ENCODE assay signal across 29 mouse cellular contexts in genomic region chr17:29178503-29179059, GRCm38 (mm10). TPM values are rescaled to one million over a fixed set of nuclear protein-coding genes. Genes with fewer than 3 reads are reported as not detected.
DNase-seq lines count a peak whose midpoint lies in the region; ATAC-seq and TF ChIP-seq lines count a peak whose summit lies in the region.
"Had no signal": no experiment of that assay in that cellular context is flagged by ENCODE, and none has a peak within 500 bp of the region (broad histone marks: within the 10 kb centered on the region; RNA-seq: fewer than 3 reads in every experiment).

No protein-coding gene starts in this region.

- no peaks in the 10 kb centered on the region for H3K36me3 ChIP-seq in forebrain, embryonic 10.5 days (replicated peaks)
- no peaks in the 10 kb centered on the region for H3K36me3 ChIP-seq in forebrain, embryonic 11.5 days (ENCODE audit: control insufficient read depth, insufficient read depth, low read length)
- no peaks in the 10 kb centered on the region for H3K36me3 ChIP-seq in heart, embryonic 13.5 days
- H3K36me3 ChIP-seq in heart, adult 2 months (ENCODE audit: control insufficient read depth, insufficient read depth, low read length), result no peaks in the 10 kb centered on the region
- H3K36me3 ChIP-seq in midbrain, embryonic 10.5 days, result no peaks in the 10 kb centered on the region
- no peaks in the 10 kb centered on the region for H3K36me3 ChIP-seq in midbrain, embryonic 13.5 days
- no peaks in the 10 kb centered on the region for H3K36me3 ChIP-seq in limb, embryonic 10.5 days
- H3K36me3 ChIP-seq: kidney, embryonic 15.5 days; limb, embryonic 13.5 days; midbrain, embryonic 15.5 days; stomach, embryonic 15.5 days had no signal

- no peak for ATAC-seq in forebrain, embryonic 11.5 days (replicated peaks; ENCODE audit: low FRiP score)
- ATAC-seq in heart, embryonic 13.5 days (ENCODE audit: extremely low read depth, insufficient number of reproducible peaks, low FRiP score, low TSS enrichment), result no peak
- no peak for ATAC-seq in midbrain, embryonic 13.5 days
- ATAC-seq: forebrain, embryonic 13.5 days; lung, postnatal 0 days; midbrain, embryonic 15.5 days had no signal

- intact Hi-C loops in heart, adult 2 months (cut with DNase I), result loop anchor here (10.0 kb wide), 1 partner anchor 336 kb away; no protein-coding TSS in a partner anchor

- H3K4me2 ChIP-seq in forebrain, embryonic 11.5 days (ENCODE audit: low read depth, low read length, severe bottlenecking), result no peak overlapping the region
- H3K4me2 ChIP-seq in heart, embryonic 13.5 days, result no peak overlapping the region
- H3K4me2 ChIP-seq in midbrain, embryonic 13.5 days (replicated peaks), result no peak overlapping the region
- H3K4me2 ChIP-seq: forebrain, embryonic 13.5 days; kidney, embryonic 15.5 days; limb, embryonic 13.5 days; liver, embryonic 11.5 days; midbrain, embryonic 15.5 days; stomach, embryonic 15.5 days had no signal

- no peak for DNase-seq in forebrain, embryonic 10.5 days (ENCODE audit: extremely low spot score, low spot score)
- DNase-seq in forebrain, embryonic 11.5 days (ENCODE audit: low spot score), result no peak
- no peak for DNase-seq in heart, adult 2 months
- DNase-seq in midbrain, embryonic 10.5 days (ENCODE audit: low spot score), result no peak
- DNase-seq in limb, embryonic 10.5 days (ENCODE audit: low spot score), result no peak
- DNase-seq in embryo, embryonic 9.5 days (ENCODE audit: extremely low spot score), result no peak
- DNase-seq: adrenal gland, postnatal 25 days; cerebellum, adult 11-12 months; cerebellum, adult 9-11 months; gastrocnemius, adult 2 months; gastrocnemius, postnatal 36 days; heart, adult 18-20 months; kidney, adult 18-20 months; kidney, postnatal 25 days; lung, adult 18-20 months; right cerebral cortex, postnatal 4 days had no signal

- no peaks in the 10 kb centered on the region for H3K79me2 ChIP-seq in heart, adult 2 months (replicated peaks; ENCODE audit: control insufficient read depth, insufficient read depth, low read length)

- TF ChIP-seq POLR2A in heart, adult 2 months (IDR thresholded peaks at IDR 0.05; ENCODE audit: insufficient read depth, low read depth, low read length), result no peak

- peak overlapping the region; percentile 51; the same call in 1 of the 2 replicates for H3K27ac ChIP-seq in forebrain, embryonic 10.5 days
- no peak overlapping the region for H3K27ac ChIP-seq in forebrain, embryonic 11.5 days (ENCODE audit: low read depth, low read length)
- H3K27ac ChIP-seq in heart, embryonic 13.5 days (replicated peaks), result peak overlapping the region; percentile 49
- no peak overlapping the region for H3K27ac ChIP-seq in heart, adult 2 months
- H3K27ac ChIP-seq in midbrain, embryonic 10.5 days (replicated peaks), result peak overlapping the region; percentile 59
- H3K27ac ChIP-seq in midbrain, embryonic 13.5 days, result no peak overlapping the region
- H3K27ac ChIP-seq in limb, embryonic 10.5 days, result peak overlapping the region; percentile 50; the same call in 1 of the 2 replicates
- H3K27ac ChIP-seq: forebrain, embryonic 13.5 days; gastrocnemius, adult 2 months; kidney, embryonic 15.5 days; layer of hippocampus, adult 2 months; left cerebral cortex, adult 2 months; limb, embryonic 13.5 days; macrophage; midbrain, embryonic 15.5 days; stomach, embryonic 15.5 days had no signal

- no peak for TF ChIP-seq CTCF in heart, adult 2 months (IDR thresholded peaks at IDR 0.05)

- WGBS in forebrain, embryonic 10.5 days, result 67% methylated on average over 9 of the region's 9 CpGs
- 53% methylated on average over 9 of the region's 9 CpGs for WGBS in forebrain, embryonic 11.5 days
- 70% methylated on average over 9 of the region's 9 CpGs for WGBS in heart, embryonic 13.5 days
- WGBS in heart, adult 2 months, result 79% methylated on average over 9 of the region's 9 CpGs
- WGBS in midbrain, embryonic 10.5 days, result 63% methylated on average over 9 of the region's 9 CpGs
- 60% methylated on average over 9 of the region's 9 CpGs for WGBS in midbrain, embryonic 13.5 days
- WGBS in limb, embryonic 10.5 days, result 73% methylated on average over 9 of the region's 9 CpGs

- TF ChIP-seq EP300 in heart, adult 2 months (IDR thresholded peaks at IDR 0.05; ENCODE audit: insufficient read depth, low read depth, low read length), result no peak

- no peak overlapping the region for H3K4me3 ChIP-seq in forebrain, embryonic 10.5 days
- no peak overlapping the region for H3K4me3 ChIP-seq in forebrain, embryonic 11.5 days (ENCODE audit: low read depth, low read length)
- no peak overlapping the region for H3K4me3 ChIP-seq in heart, embryonic 13.5 days
- H3K4me3 ChIP-seq in heart, adult 2 months, result no peak overlapping the region
- H3K4me3 ChIP-seq in midbrain, embryonic 10.5 days, result no peak overlapping the region
- no peak overlapping the region for H3K4me3 ChIP-seq in midbrain, embryonic 13.5 days (replicated peaks)
- no peak overlapping the region for H3K4me3 ChIP-seq in limb, embryonic 10.5 days
- H3K4me3 ChIP-seq: erythroblast, embryonic 14.5 days; forebrain, embryonic 13.5 days; gastrocnemius, adult 2 months; kidney, embryonic 15.5 days; layer of hippocampus, adult 2 months; left cerebral cortex, adult 2 months; limb, embryonic 13.5 days; midbrain, embryonic 15.5 days; stomach, embryonic 15.5 days had no signal

- H3K9ac ChIP-seq in forebrain, embryonic 11.5 days (ENCODE audit: low read length), result no peak overlapping the region
- peak overlapping the region; percentile 50; the same call in 1 of the 2 replicates for H3K9ac ChIP-seq in heart, embryonic 13.5 days
- H3K9ac ChIP-seq in heart, adult 2 months (ENCODE audit: low read depth, low read length), result no peak overlapping the region
- H3K9ac ChIP-seq in midbrain, embryonic 13.5 days (replicated peaks), result no peak overlapping the region
- H3K9ac ChIP-seq: forebrain, embryonic 13.5 days; kidney, embryonic 15.5 days; limb, embryonic 13.5 days; midbrain, embryonic 15.5 days; stomach, embryonic 15.5 days had no signal

- no peaks in the 10 kb centered on the region for H3K9me3 ChIP-seq in forebrain, embryonic 10.5 days
- H3K9me3 ChIP-seq in forebrain, embryonic 11.5 days (ENCODE audit: control insufficient read depth, low read length), result no peaks in the 10 kb centered on the region
- no peaks in the 10 kb centered on the region for H3K9me3 ChIP-seq in heart, embryonic 13.5 days
- no peaks in the 10 kb centered on the region for H3K9me3 ChIP-seq in midbrain, embryonic 10.5 days (replicated peaks)
- H3K9me3 ChIP-seq in midbrain, embryonic 13.5 days, result no peaks in the 10 kb centered on the region
- H3K9me3 ChIP-seq in limb, embryonic 10.5 days (replicated peaks), result no peaks in the 10 kb centered on the region
- H3K9me3 ChIP-seq: forebrain, embryonic 13.5 days; kidney, embryonic 15.5 days; limb, embryonic 13.5 days; midbrain, embryonic 15.5 days; stomach, embryonic 15.5 days had no signal

- peaks cover 28% of the 10 kb centered on the region for H3K4me1 ChIP-seq in forebrain, embryonic 10.5 days
- H3K4me1 ChIP-seq in forebrain, embryonic 11.5 days (replicated peaks; ENCODE audit: control insufficient read depth, insufficient read depth, low read length), result peaks cover 10% of the 10 kb centered on the region
- H3K4me1 ChIP-seq in heart, embryonic 13.5 days, result peaks cover 55% of the 10 kb centered on the region
- no peaks in the 10 kb centered on the region for H3K4me1 ChIP-seq in heart, adult 2 months (ENCODE audit: control insufficient read depth, insufficient read depth, low read length)
- H3K4me1 ChIP-seq in midbrain, embryonic 10.5 days, result peaks cover 21% of the 10 kb centered on the region
- H3K4me1 ChIP-seq in midbrain, embryonic 13.5 days (replicated peaks), result peaks cover 27% of the 10 kb centered on the region
- H3K4me1 ChIP-seq in limb, embryonic 10.5 days, result peaks cover 38% of the 10 kb centered on the region

- H3K27me3 ChIP-seq in forebrain, embryonic 10.5 days (ENCODE audit: poor library complexity, severe bottlenecking), result peaks cover 15% of the 10 kb centered on the region
- no peaks in the 10 kb centered on the region for H3K27me3 ChIP-seq in forebrain, embryonic 11.5 days (ENCODE audit: control insufficient read depth, insufficient read depth, low read length)
- 0 out of 2 replicates have a peak, but pooled peaks cover 2% of the 10 kb centered on the region for H3K27me3 ChIP-seq in heart, embryonic 13.5 days (replicated peaks)
- no peaks in the 10 kb centered on the region for H3K27me3 ChIP-seq in heart, adult 2 months (ENCODE audit: control insufficient read depth, insufficient read depth, low read length)
- no peaks in the 10 kb centered on the region for H3K27me3 ChIP-seq in midbrain, embryonic 10.5 days (ENCODE audit: low read depth, poor library complexity, severe bottlenecking)
- H3K27me3 ChIP-seq in midbrain, embryonic 13.5 days, result no peaks in the 10 kb centered on the region
- H3K27me3 ChIP-seq in limb, embryonic 10.5 days (ENCODE audit: low read depth, poor library complexity, severe bottlenecking), result peaks cover 7% of the 10 kb centered on the region; the same call in 1 of the 2 replicates
- H3K27me3 ChIP-seq: forebrain, embryonic 13.5 days; kidney, embryonic 15.5 days; limb, embryonic 13.5 days; midbrain, embryonic 15.5 days; stomach, embryonic 15.5 days had no signal

RNA-seq across cellular contexts. Expression of gene Cpne5, which starts 59.4 kb away (rescaled TPM):
- polyA plus RNA-seq in forebrain, embryonic 10.5 days (2016; fragmentation: Nextera tagmentation; extraction: Ambion mirVana), result 5.3 and 6.2 TPM in 2 replicates
- polyA plus RNA-seq in forebrain, embryonic 11.5 days (2014; fragmentation: Nextera tagmentation; extraction: Ambion mirVana), result 5.5 and 6.8 TPM in 2 replicates
- 17.4 and 21.0 TPM in 2 replicates for polyA plus RNA-seq in heart, embryonic 13.5 days (2015; fragmentation: Nextera tagmentation; extraction: Ambion mirVana)
- total RNA-seq in heart, adult 2 months (2021), result 1 to 10 TPM; 4.4 to 5.2 TPM
- polyA plus RNA-seq in heart, adult 2 months (2012; rRNA removed), result 10.7 and 11.2 TPM in 2 replicates
- polyA plus RNA-seq in midbrain, embryonic 10.5 days (2016; fragmentation: Nextera tagmentation; extraction: Ambion mirVana), result 10.7 and 14.8 TPM in 2 replicates
- polyA plus RNA-seq in midbrain, embryonic 13.5 days (2015; fragmentation: Nextera tagmentation; extraction: Ambion mirVana), result 20.5 and 22.0 TPM in 2 replicates
- polyA plus RNA-seq in limb, embryonic 10.5 days (2016; fragmentation: Nextera tagmentation; extraction: Ambion mirVana), result 2.0 and 3.2 TPM in 2 replicates
- total RNA-seq: gastrocnemius, adult 2 months; gastrocnemius, postnatal 36 days had no signal
- polyA plus RNA-seq: macrophage had no signal

Comparison
In these comparisons a context has a peak if more than half of its experiments do, and no peak if none do; other contexts are left out.
1. H3K27ac ChIP-seq: peak in forebrain, embryonic 10.5 days (single experiment), heart, embryonic 13.5 days (single experiment), midbrain, embryonic 10.5 days (single experiment) and limb, embryonic 10.5 days (single experiment); none in forebrain, embryonic 11.5 days (single experiment), heart, adult 2 months (single experiment) and midbrain, embryonic 13.5 days (single experiment).